Mouse (Mus musculus): ENCODE measurements around the gene Slc22a23. TPM values are rescaled to one million over a fixed set of nuclear protein-coding genes. Genes with fewer than 3 reads are reported as not detected.
A peak's percentile ranks its signal among the peaks of the same experiment; 100 is the strongest.

The Slc22a23 gene
- polyA plus RNA-seq, 1 experiment from 2014 or later, result 8.2 TPM

- Histone ChIP-seq H3K27ac (ENCODE audit: low read length) (peak overlapping the region; percentile 51; the same call in 1 of the 2 replicates), H3K36me3 (ENCODE audit: control insufficient read depth, insufficient read depth) (peaks cover 15% of the 10 kb centered on the region), H3K9me3 (replicated peaks; ENCODE audit: control insufficient read depth, low read length) (no peaks in the 10 kb centered on the region), H3K4me3 (ENCODE audit: low read depth, low read length) (no peak overlapping the region), H3K4me1 (ENCODE audit: control insufficient read depth, low read depth, low read length) (peaks cover 11% of the 10 kb centered on the region), H3K9ac (ENCODE audit: low read depth, low read length) (no peak overlapping the region), H3K27me3 (ENCODE audit: control insufficient read depth, insufficient read depth, low read depth, low read length) (no peaks in the 10 kb centered on the region), H3K4me2 (ENCODE audit: low read depth, low read length) (no peak overlapping the region)
- 83% methylated on average over 2 of the region's 2 CpGs for WGBS (ENCODE audit: insufficient replicate concordance)
- ATAC-seq (ENCODE audit: low read depth), result no peak
These were observed 56.9 kb downstream of the Slc22a23 start for GRCm38 (mm10) chr13:34288129-34288528.

GRCm38 (mm10) chr13:34287601-34288083 lies 57.3 kb downstream of the Slc22a23 start:
- Histone ChIP-seq H3K4me1 (ENCODE audit: control insufficient read depth, low read depth, low read length) (peaks cover 11% of the 10 kb centered on the region), H3K27me3 (ENCODE audit: control insufficient read depth, insufficient read depth, low read depth, low read length) (no peaks in the 10 kb centered on the region), H3K36me3 (ENCODE audit: control insufficient read depth, insufficient read depth) (peaks cover 15% of the 10 kb centered on the region), H3K9me3 (replicated peaks; ENCODE audit: control insufficient read depth, low read length) (no peaks in the 10 kb centered on the region), H3K4me3 (ENCODE audit: low read depth, low read length) (no peak overlapping the region), H3K27ac (ENCODE audit: low read length) (peak overlapping the region; percentile 51), H3K9ac (ENCODE audit: low read depth, low read length) (no peak overlapping the region), H3K4me2 (ENCODE audit: low read depth, low read length) (no peak overlapping the region)
- 66% methylated on average over 9 of the region's 9 CpGs for WGBS (ENCODE audit: insufficient replicate concordance)
- peak; percentile 61 for ATAC-seq (ENCODE audit: low read depth)

GRCm38 (mm10) chr13:34281360-34281759 lies 63.6 kb downstream of the Slc22a23 start:
- H3K4me3 ChIP-seq (ENCODE audit: low read depth, low read length), result no peak overlapping the region
- H3K27ac ChIP-seq (ENCODE audit: low read length), result no peak overlapping the region
- peaks cover 4% of the 10 kb centered on the region for H3K4me1 ChIP-seq (ENCODE audit: control insufficient read depth, low read depth, low read length)
- H3K36me3 ChIP-seq (ENCODE audit: control insufficient read depth, insufficient read depth), result peaks cover 20% of the 10 kb centered on the region
- no peak overlapping the region for H3K9ac ChIP-seq (ENCODE audit: low read depth, low read length)
- H3K4me2 ChIP-seq (ENCODE audit: low read depth, low read length), result no peak overlapping the region
- H3K27me3 ChIP-seq (ENCODE audit: control insufficient read depth, insufficient read depth, low read depth, low read length), result no peaks in the 10 kb centered on the region
- ATAC-seq (ENCODE audit: low read depth), result no peak
- H3K9me3 ChIP-seq (replicated peaks; ENCODE audit: control insufficient read depth, low read length), result no peaks in the 10 kb centered on the region
- WGBS (ENCODE audit: insufficient replicate concordance), result 79% methylated on average over 6 of the region's 6 CpGs

- Histone ChIP-seq H3K27ac (ENCODE audit: low read length) (no peak overlapping the region), H3K4me1 (ENCODE audit: control insufficient read depth, low read depth, low read length) (peaks cover 26% of the 10 kb centered on the region), H3K36me3 (ENCODE audit: control insufficient read depth, insufficient read depth) (peaks cover 18% of the 10 kb centered on the region), H3K9me3 (replicated peaks; ENCODE audit: control insufficient read depth, low read length) (no peaks in the 10 kb centered on the region), H3K4me3 (ENCODE audit: low read depth, low read length) (no peak overlapping the region), H3K9ac (ENCODE audit: low read depth, low read length) (no peak overlapping the region), H3K27me3 (ENCODE audit: control insufficient read depth, insufficient read depth, low read depth, low read length) (no peaks in the 10 kb centered on the region), H3K4me2 (ENCODE audit: low read depth, low read length) (no peak overlapping the region)
- no peak for ATAC-seq (ENCODE audit: low read depth)
- WGBS (ENCODE audit: insufficient replicate concordance), result 76% methylated on average over 5 of the region's 5 CpGs
These were observed 66.2 kb downstream of the Slc22a23 start for GRCm38 (mm10) chr13:34278759-34279270.

- Histone ChIP-seq H3K4me1 (ENCODE audit: control insufficient read depth, low read depth, low read length) (peaks cover 28% of the 10 kb centered on the region), H3K4me2 (ENCODE audit: low read depth, low read length) (no peak overlapping the region), H3K9me3 (replicated peaks; ENCODE audit: control insufficient read depth, low read length) (no peaks in the 10 kb centered on the region), H3K27me3 (ENCODE audit: control insufficient read depth, insufficient read depth, low read depth, low read length) (no peaks in the 10 kb centered on the region), H3K9ac (ENCODE audit: low read depth, low read length) (no peak overlapping the region), H3K27ac (ENCODE audit: low read length) (no peak overlapping the region), H3K4me3 (ENCODE audit: low read depth, low read length) (no peak overlapping the region), H3K36me3 (ENCODE audit: control insufficient read depth, insufficient read depth) (peaks cover 18% of the 10 kb centered on the region)
- ATAC-seq (ENCODE audit: low read depth), result no peak
- WGBS (ENCODE audit: insufficient replicate concordance), result 39% methylated on average over 6 of the region's 6 CpGs
These were observed 66.7 kb downstream of the Slc22a23 start for GRCm38 (mm10) chr13:34278288-34278701.

- Histone ChIP-seq H3K27me3 (ENCODE audit: control insufficient read depth, insufficient read depth, low read depth, low read length) (no peaks in the 10 kb centered on the region), H3K4me2 (ENCODE audit: low read depth, low read length) (no peak overlapping the region), H3K4me1 (ENCODE audit: control insufficient read depth, low read depth, low read length) (peaks cover 30% of the 10 kb centered on the region), H3K9ac (ENCODE audit: low read depth, low read length) (no peak overlapping the region), H3K36me3 (ENCODE audit: control insufficient read depth, insufficient read depth) (peaks cover 18% of the 10 kb centered on the region), H3K27ac (ENCODE audit: low read length) (no peak overlapping the region), H3K9me3 (replicated peaks; ENCODE audit: control insufficient read depth, low read length) (no peaks in the 10 kb centered on the region), H3K4me3 (ENCODE audit: low read depth, low read length) (no peak overlapping the region)
- WGBS (ENCODE audit: insufficient replicate concordance), result 83% methylated on average over 2 of the region's 2 CpGs
- ATAC-seq (ENCODE audit: low read depth), result no peak
These were observed 67.4 kb downstream of the Slc22a23 start for GRCm38 (mm10) chr13:34277611-34278010.

GRCm38 (mm10) chr13:34277001-34277400 lies 68.0 kb downstream of the Slc22a23 start:
- peaks cover 33% of the 10 kb centered on the region for H3K4me1 ChIP-seq (ENCODE audit: control insufficient read depth, low read depth, low read length)
- 77% methylated on average over 3 of the region's 3 CpGs for WGBS (ENCODE audit: insufficient replicate concordance)
- no peak for ATAC-seq (ENCODE audit: low read depth)

GRCm38 (mm10) chr13:34274890-34275289 lies 70.1 kb downstream of the Slc22a23 start:
- Histone ChIP-seq H3K4me3 (ENCODE audit: low read depth, low read length) (no peak overlapping the region), H3K4me1 (ENCODE audit: control insufficient read depth, low read depth, low read length) (peaks cover 50% of the 10 kb centered on the region), H3K27ac (ENCODE audit: low read length) (peak overlapping the region; percentile 81), H3K9ac (ENCODE audit: low read depth, low read length) (peak overlapping the region; percentile 6; the same call in 1 of the 2 replicates), H3K4me2 (ENCODE audit: low read depth, low read length) (peak overlapping the region; percentile 26), H3K9me3 (replicated peaks; ENCODE audit: control insufficient read depth, low read length) (no peaks in the 10 kb centered on the region), H3K27me3 (ENCODE audit: control insufficient read depth, insufficient read depth, low read depth, low read length) (no peaks in the 10 kb centered on the region), H3K36me3 (ENCODE audit: control insufficient read depth, insufficient read depth) (peaks cover 18% of the 10 kb centered on the region)
- 33% methylated on average over 1 of the region's 1 CpGs for WGBS (ENCODE audit: insufficient replicate concordance)
- peak; percentile 64 for ATAC-seq (ENCODE audit: low read depth)

More at GRCm38 (mm10) chr13:34277001-34277400, 68.0 kb downstream of the Slc22a23 start:
- H3K9ac ChIP-seq (ENCODE audit: low read depth, low read length), result no peak overlapping the region
- no peak overlapping the region for H3K4me3 ChIP-seq (ENCODE audit: low read depth, low read length)
- H3K9me3 ChIP-seq (replicated peaks; ENCODE audit: control insufficient read depth, low read length), result no peaks in the 10 kb centered on the region
- peaks cover 18% of the 10 kb centered on the region for H3K36me3 ChIP-seq (ENCODE audit: control insufficient read depth, insufficient read depth)
- no peak overlapping the region for H3K4me2 ChIP-seq (ENCODE audit: low read depth, low read length)
- no peak overlapping the region for H3K27ac ChIP-seq (ENCODE audit: low read length)
- no peaks in the 10 kb centered on the region for H3K27me3 ChIP-seq (ENCODE audit: control insufficient read depth, insufficient read depth, low read depth, low read length)

- Histone ChIP-seq H3K9ac (ENCODE audit: low read depth, low read length) (peak overlapping the region; percentile 6; the same call in 1 of the 2 replicates), H3K4me3 (ENCODE audit: low read depth, low read length) (no peak overlapping the region), H3K27me3 (ENCODE audit: control insufficient read depth, insufficient read depth, low read depth, low read length) (no peaks in the 10 kb centered on the region), H3K9me3 (replicated peaks; ENCODE audit: control insufficient read depth, low read length) (no peaks in the 10 kb centered on the region), H3K27ac (ENCODE audit: low read length) (peak overlapping the region; percentile 81), H3K4me1 (ENCODE audit: control insufficient read depth, low read depth, low read length) (peaks cover 50% of the 10 kb centered on the region), H3K36me3 (ENCODE audit: control insufficient read depth, insufficient read depth) (peaks cover 18% of the 10 kb centered on the region), H3K4me2 (ENCODE audit: low read depth, low read length) (peak overlapping the region; percentile 26)
- 84% methylated on average over 2 of the region's 2 CpGs for WGBS (ENCODE audit: insufficient replicate concordance)
- 0 out of 2 replicates have a peak, but pooled peaks have one; percentile 1 for ATAC-seq (ENCODE audit: low read depth)
These were observed 70.6 kb downstream of the Slc22a23 start for GRCm38 (mm10) chr13:34274417-34274816.

All from liver, embryonic 16.5 days (tissue).